Mouse (Mus musculus) CD4-positive, CD25-positive, alpha-beta regulatory T cell, adult 9 weeks (primary cell): ENCODE measurements around the gene Tram1l1. TPM values are rescaled to one million over a fixed set of nuclear protein-coding genes. Genes with fewer than 3 reads are reported as not detected.

Experiments used
- polyA plus RNA-seq: library from polyadenylated mRNA; unstranded; fragments of 100-300 nt; shearing (Covaris generic); gene quantifications from one replicate; pipeline ENCODE4 v1.2.1, GENCODE M21; 2017

Gene Tram1l1
- polyA plus RNA-seq: not detected

GRCm38 (mm10) chr3:124320821-124321576 is at the start of gene Tram1l1:
Gene Tram1l1, plus strand, starts transcription at chr3:124320855.

Other genes with a start within 250 kb of the Tram1l1 start
- not detected for gene 1700006A11Rik, start 105.2 kb downstream of the Tram1l1 start, polyA plus RNA-seq